Mouse (Mus musculus): ENCODE data around the gene Akap3. TPM values are rescaled to one million over a fixed set of nuclear protein-coding genes. Genes with fewer than 3 reads are reported as not detected.

Akap3 gene
- total RNA-seq (2021), result not detected

DNA sequence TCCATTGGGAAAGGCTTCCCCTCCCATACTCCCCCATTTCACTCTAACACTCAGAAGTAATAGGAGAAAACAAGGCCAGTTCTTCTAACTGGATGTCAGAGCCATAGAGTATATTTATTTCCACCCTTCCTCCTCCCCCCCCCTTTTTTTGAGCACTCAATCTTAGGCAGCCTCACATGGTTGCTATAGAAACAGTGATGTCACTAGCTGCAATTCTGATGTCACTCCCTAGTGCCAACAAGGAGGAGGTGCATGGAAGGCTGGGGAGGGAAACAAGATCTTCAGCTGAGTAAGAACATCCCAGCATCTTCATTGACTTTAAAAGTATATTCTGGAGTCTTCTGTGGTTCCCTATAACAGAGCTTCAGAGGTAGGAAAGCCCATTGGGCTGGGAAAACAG, at the start of gene Akap3:
TSS of gene Akap3 (plus strand) at position 218 of the 400 bp plus-strand sequence.
- DNase-seq, result no peak
- intact Hi-C loops (cut with DNase I), result no loop called here

DNA sequence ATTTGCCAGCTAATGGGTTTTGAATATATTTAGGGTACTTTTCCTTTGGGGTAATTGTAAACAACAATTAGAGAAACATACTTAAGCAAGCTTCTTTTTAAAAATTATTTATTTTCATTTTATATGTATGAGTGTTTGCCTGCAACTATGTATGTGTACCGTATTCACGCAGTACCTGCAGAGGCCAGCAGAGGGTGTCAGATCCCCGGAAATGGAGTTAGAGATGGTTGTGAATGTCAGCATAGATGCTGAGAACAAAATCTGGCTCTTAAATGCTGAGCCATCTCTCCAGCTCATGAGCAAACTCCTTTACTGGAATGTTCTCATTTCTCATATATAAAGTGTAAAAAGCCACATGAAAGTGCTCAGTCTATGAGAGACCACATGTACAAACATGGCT, 46.1 kb upstream of the Akap3 start:
- intact Hi-C loops (cut with DNase I), result no loop called here
- no peak for DNase-seq

DNA sequence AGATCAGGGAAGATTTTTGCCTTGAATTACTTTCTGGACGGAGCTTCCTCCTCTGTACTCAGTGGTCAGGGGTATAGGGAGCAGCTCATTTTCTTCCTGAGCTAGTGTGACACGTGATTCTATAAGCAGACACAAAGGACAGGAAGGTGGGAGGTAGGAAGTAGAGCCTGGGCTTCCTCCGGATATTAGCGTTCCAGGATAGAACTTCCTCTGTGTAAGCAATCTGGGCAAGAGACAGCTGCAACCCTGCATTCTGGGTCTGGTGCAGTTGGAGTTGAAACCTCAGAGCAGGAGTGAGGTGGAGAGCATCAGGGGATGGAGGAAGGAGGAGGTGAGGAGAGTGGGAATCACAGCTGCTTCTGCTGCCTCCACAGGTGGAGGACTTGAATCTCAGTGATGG, 44.8 kb upstream of the Akap3 start:
- no peak for DNase-seq
- intact Hi-C loops (cut with DNase I), result no loop called here

DNA sequence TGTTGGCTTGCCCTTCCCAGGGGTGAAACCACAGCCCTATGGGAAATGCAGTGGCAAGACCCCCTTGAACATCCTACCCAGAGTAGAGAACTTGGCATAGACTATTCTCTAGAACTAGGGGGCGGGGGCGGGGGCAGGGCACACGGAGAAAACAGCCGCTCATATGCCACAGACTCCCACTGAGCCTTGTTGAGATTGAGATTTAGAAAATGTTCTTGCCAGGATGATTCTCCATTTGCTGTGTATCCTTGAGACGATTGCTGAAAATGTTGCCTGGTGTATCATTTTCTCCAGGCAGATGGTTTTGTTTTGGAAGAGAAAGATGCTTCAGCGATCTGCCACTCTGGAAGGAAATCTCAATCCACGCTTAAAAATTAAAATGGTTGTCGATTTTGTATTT, 44.3 kb upstream of the Akap3 start:
- DNase-seq, result no peak
- intact Hi-C loops (cut with DNase I), result no loop called here

DNA sequence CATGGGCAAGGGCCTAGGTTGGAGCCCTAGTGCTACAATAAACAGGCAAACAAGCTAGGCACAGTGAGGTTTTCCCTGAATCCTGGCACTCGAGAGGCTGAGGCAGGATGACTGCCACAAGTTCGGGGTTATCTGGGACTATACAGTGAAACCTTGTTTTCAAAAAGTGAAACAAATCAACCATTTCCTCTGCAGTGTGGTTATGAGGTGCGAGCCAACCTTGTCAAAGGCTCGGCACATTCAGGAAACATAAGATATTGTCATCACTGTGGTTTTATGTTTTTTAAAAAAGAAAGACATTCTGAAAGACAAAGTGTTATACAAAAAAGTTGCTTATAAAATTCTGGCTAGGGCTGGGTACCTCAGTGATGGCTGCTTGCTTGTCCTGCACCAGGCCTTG, 41.4 kb upstream of the Akap3 start:
- intact Hi-C loops (cut with DNase I), result no loop called here
- DNase-seq, result no peak

DNA sequence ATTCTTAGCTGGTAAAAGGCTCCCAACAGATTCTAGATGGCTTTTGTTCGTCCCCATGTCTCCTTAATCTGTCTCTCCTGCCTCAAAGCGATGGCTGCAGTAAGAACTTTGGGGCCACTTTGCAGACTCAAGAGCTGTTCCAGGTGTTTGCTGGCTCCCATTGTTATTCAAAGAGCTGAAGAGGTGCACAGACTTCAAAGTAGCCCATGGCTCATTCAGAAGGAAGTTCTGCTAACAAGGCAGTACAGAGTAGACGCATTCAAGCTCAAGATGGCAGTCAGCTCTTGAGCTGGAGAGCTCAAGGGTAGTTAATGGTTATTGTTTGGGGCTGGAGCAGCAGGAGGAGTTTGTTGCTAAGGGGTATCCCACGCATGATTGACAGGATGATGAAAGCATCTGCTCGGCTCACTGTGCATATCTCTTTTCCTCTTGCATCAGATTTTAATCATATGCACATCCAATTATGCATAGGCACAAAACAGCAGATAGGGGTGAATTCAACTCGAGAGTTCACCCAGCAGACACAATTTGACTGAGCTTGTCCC, 37.6 kb upstream of the Akap3 start:
- DNase-seq, result no peak
- intact Hi-C loops (cut with DNase I), result no loop called here

DNA sequence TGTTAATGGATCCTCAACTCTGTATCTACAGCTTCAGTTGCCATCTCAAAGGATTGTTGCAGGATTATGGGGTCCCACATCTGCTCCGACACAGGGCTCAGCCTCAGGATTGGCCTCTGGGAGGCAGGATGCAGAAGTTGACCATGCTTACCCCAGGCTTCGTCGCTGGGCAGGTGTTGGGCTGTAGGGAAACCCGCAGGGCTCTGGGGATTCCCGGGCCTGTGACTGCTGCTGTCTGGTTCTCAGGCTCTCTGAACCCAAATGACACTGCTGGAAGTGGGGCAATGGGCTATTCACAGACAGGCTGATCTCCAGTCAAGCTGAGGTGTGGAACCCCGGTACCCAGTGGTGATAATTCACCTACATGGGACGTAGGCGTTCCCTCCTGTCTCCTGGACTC, 36.6 kb upstream of the Akap3 start:
- DNase-seq, result no peak
- intact Hi-C loops (cut with DNase I), result no loop called here

DNA sequence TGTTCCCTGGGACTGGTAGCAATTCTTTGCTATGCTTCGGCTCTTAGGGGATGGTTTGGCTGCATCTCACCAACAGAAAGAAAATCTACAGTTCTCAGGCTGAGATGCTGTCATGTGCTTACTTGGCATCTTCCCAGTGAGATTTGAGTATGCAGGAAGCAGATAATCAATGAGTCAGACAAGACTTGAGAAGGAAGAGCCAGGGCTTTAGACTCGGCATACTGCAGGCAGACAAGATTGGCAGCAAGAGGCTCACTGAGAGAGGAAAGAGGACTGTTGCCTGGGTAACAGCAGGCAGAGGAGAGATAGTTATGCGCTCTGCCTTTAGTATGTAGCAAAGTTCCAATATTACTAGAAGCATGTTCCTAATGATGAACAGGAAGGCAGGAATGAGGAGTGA, 29.8 kb upstream of the Akap3 start:
- no peak for DNase-seq
- intact Hi-C loops (cut with DNase I), result no loop called here

DNA sequence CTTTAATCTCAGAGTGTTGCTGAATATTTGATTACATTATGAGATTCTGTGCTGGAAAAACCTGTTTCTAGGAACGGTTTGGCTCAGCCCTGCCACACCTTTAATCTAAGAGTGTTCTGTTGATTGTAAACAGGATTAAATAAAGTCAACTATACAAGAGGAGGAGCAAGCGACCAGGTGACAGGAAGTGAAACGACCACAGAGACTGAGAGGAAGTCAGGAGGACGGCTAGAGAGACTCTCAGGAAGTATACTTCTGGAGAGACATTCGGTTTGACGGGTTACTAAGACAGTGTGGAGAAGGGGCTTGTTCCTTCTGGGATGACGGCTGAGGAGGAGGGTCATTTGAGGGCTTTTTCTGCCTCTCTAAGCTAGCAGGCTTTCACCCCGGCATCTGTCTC, 16.3 kb upstream of the Akap3 start:
- no peak for DNase-seq
- intact Hi-C loops (cut with DNase I), result no loop called here

DNA sequence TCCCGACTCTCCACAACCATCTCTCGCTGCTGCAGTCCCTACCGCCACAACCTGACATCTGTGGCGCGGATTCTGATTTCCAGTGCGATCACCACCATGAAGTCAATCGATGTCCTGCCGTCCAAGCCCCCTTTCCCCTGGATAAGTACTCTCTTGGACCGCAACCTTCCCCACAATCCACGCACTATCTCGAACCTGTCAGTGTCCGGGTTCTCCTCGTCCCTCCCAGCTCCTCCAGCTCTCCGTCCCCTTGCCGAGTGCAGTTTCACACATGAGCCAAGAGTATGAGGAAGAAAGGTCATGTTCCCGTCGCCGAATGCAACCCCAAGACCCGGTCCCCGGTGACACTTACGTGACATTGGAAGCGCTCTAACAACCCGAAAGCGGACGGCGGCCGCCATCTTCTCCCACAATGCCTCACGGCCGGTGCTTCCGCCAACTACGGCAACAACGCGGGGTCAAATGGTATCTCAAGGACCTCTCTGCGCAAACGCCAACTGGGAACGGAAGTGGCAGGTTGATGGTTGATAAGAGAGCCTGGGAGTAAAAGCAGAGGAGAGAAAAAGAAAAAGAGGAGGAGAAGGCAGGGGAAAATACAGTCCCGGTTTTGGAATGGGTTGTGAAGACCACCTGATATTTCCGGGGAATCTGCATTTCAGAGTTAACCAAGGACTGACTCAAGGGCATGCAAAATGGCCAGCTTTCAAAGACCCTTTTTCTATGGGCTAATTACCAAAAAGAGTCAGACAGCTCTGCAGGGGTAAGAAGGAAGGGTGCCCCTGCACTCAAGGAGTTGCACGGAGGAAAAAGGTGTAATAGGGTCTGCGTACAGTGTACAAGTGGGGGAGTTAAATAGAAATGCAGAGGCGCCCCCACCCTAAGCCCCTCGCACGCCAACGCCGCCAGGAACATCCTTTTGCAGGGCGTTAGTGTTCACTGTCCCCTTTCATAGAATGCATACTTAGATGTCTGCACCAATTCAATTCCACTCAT, 3.9 kb upstream of the Akap3 start, which contains the start of gene Ndufa9:
TSS of gene Ndufa9 (minus strand) at position 425 of the 993 bp plus-strand sequence.
- intact Hi-C loops (cut with DNase I), result loop anchor here (2.0 to 10.0 kb wide), 2 partner anchors 90 to 256 kb away; partner anchors contain the start of genes D6Wsu163e, Rad51ap1 and Tigar
- peak; percentile 96 to 97 for DNase-seq

DNA sequence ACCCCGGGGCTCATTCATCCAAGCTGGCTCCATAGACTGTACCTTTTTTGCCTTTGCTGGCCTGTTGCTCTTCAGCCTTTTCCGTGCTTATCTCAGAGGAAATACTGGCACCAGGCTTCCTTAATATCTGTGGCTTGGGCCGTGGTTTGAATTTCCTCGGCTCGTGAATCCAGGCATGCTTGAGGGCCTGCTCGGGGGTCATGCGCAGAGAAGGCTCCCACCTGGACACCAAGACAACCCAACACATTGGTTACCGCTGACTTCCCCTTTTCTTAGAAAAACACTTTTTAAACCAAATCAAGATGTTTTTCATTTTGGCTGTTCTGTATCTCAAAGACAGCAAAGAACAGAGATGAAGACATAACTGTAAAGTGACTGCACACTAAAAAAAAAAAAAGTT, 24.2 kb downstream of the Akap3 start:
- no peak for DNase-seq
- intact Hi-C loops (cut with DNase I), result no loop called here

DNA sequence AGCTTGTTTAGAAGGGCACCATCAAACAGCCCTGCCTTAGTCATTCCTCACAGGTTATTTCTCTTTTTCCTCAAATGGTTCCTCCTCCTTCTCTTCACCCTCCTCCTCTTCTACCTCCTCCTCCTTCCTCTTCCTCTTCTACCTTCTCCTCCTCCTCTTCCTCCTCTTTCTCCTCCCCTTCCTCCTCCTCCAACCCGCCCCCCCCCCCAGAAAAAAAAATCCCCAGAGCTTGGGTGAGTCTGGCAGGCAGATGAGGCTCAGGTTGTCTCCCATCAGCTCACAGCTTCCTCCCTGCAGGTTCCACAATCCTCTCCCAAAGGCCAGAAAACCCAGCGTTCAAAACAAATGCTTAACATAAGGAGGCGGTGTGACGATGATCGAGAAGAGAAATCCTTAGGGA, 54.5 kb downstream of the Akap3 start:
- intact Hi-C loops (cut with DNase I), result no loop called here
- no peak for DNase-seq

DNA sequence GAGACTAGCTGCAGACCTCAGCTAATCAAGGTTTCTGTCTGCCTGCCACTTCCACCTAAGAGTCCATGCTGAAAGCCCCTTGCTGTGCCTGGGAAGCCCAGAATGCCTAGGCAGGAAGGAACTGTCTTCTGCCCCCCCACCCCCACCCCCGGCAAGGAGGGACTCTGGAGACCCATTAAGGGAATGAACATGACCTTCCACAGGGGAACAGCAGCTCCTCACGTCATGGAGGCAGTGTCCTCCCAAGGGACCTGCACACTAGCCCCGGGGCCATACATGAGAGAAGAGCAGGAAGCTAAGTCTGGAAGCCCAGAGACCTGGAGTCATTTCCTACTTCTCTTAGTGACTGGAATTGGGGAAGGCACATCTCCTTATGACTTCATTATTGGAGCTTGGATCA, 55.0 kb downstream of the Akap3 start:
- intact Hi-C loops (cut with DNase I), result no loop called here
- DNase-seq, result no peak

DNA sequence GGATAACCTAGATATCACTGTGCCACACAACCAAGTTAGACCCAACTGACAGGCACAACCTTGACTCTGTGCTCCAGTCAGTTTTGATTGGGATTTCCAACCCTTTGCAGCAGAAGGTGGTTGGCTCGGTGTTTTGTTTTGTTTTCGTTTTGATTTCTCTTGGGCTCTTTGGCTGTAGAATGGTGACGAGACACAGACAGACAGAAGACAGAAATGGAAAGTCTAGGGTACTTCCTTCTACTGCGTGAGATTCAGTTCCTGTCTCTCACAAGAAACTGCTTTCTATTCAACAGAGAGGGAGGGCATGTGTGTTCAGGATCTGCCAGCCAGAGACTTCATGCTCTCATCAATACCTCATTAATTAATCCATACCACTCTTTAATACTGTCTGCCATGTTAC, 57.8 kb downstream of the Akap3 start:
- no peak for DNase-seq
- intact Hi-C loops (cut with DNase I), result no loop called here

DNA sequence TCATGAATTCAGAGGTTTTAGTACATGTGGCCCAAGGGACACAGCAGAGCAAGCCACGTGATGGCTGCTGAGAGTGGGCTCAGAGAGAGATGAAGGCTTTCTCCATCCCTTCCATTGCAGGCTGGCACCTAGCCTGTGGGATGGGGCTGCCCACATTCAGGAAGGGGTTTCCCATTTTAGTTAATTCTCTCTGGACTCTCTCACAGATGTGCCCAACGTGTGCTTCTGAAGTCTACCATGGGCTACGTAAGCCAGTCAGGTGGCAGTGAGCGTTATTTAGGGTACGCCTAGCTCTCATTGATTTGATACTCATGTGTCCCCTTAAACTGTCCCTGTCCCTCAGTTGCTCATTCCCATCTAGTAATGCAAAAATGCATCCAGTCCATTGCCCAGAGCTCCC, 62.0 kb downstream of the Akap3 start:
- intact Hi-C loops (cut with DNase I), result no loop called here
- no peak for DNase-seq

DNA sequence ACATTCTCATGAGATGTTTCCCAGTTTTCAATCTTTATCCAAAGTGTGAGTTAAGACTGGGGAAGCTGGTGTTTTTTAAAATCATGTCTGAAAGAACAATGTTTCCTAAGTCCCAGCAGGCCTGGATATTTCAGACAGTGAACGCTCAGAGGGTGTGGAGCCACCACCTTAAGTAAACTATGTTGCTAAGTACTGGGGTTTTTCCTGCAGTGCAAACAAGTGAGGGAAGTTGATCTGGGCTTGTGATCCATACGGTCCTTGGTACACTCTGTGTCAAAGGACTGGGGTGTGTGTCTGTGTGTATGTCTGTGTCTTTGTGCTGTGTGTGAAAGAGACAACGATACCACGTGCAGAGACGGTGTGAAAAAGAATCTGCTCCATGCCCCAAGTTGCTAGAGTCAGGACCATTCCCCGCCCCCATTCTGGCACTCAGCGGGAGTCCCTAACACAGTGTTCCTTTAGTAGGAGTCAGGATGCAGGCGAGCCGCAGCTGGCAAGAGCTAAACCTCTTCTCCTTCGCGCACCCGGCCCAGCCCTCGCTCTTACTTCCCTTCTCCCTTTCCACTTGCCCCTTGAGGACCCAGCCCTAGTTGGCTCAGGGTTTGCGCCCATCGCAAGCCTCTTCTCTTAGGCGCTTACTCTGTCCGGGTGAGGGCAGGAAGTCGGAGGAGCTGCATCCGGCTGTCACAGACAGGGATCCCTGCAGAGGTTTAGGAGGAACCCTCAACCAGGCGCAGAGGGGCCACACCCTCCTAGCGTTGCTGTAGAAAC, 68.4 kb downstream of the Akap3 start, which contains the start of gene Dyrk4:
TSS of gene Dyrk4 (minus strand) at position 729 of the 771 bp plus-strand sequence.
- DNase-seq, result peak; percentile 33 to 41
- intact Hi-C loops (cut with DNase I), result no loop called here

Other genes with a start within 250 kb of the Akap3 start
- gene Kcna1, start 206.7 kb upstream of the Akap3 start, total RNA-seq (2021), result 1 to 10 TPM; 2.4 to 3.5 TPM
- 1 to 10 TPM; 1.2 to 1.3 TPM for gene Kcna6, start 112.4 kb upstream of the Akap3 start, total RNA-seq (2021)
- 100 to 1,000 TPM; 749 to 793 TPM for gene Ndufa9, start 4.0 kb upstream of the Akap3 start, total RNA-seq (2021)
- not detected for gene Dyrk4, start 68.7 kb downstream of the Akap3 start, total RNA-seq (2021)
- gene Rad51ap1, start 86.5 kb downstream of the Akap3 start, total RNA-seq (2021), result 1 to 10 TPM; 1.3 to 1.7 TPM
- gene D6Wsu163e, start 86.9 kb downstream of the Akap3 start, total RNA-seq (2021), result 10 to 100 TPM; 11.2 to 13.5 TPM
- under 1 TPM; 0.22 to 0.81 TPM for gene Fgf6, start 162.5 kb downstream of the Akap3 start, total RNA-seq (2021)
- gene Fgf23, start 219.8 kb downstream of the Akap3 start, total RNA-seq (2021), result under 1 TPM in 1 of 2 experiments, not detected in 1; 0.14 TPM